In the genomic region with DNA sequence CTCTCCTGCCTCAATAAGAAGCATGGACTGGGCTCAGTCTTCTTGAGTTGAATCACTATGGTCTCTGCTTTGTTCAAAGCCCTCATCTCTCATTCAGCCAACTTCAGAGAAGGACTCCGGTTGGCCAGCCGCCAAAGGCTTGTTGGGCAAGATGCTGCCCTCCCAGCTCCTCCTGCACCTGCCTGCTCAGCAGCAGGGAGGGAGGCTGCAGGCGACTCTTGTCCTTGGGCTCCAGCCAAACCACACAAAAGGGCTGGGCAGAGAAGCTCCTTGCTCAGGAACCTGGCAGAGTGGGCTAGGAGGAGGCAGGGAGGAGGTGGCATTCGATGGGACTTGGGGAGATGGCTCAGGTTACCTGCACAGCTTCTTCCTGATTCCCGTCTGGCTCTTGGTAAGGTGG, we compare ENCODE assay signal across 8 mouse cellular contexts. TPM values are rescaled to one million over a fixed set of nuclear protein-coding genes. Genes with fewer than 3 reads are reported as not detected.
DNase-seq lines count a peak whose midpoint lies in the region; ATAC-seq lines count a peak whose summit lies in the region.

No protein-coding gene starts in this region.

- H3K4me3 ChIP-seq in embryonic facial prominence, embryonic 11.5 days (ENCODE audit: low read depth, low read length): no peak overlapping the region
- H3K4me3 ChIP-seq in hindbrain, embryonic 15.5 days: no peak overlapping the region; the same call in 1 of the 2 replicates
- no peak overlapping the region for H3K4me3 ChIP-seq in stomach, embryonic 15.5 days (replicated peaks)

- no peak for ATAC-seq in embryonic facial prominence, embryonic 11.5 days (replicated peaks; ENCODE audit: insufficient number of reproducible peaks, low FRiP score, low TSS enrichment, low read depth)
- ATAC-seq in hindbrain, embryonic 15.5 days (ENCODE audit: low FRiP score, low read depth): 0 out of 2 replicates have a peak, but pooled peaks have one; percentile 13
- ATAC-seq in stomach, embryonic 15.5 days (ENCODE audit: insufficient read depth, low FRiP score, low read depth): peak; percentile 49; the same call in 1 of the 2 replicates

- H3K4me2 ChIP-seq in embryonic facial prominence, embryonic 11.5 days (ENCODE audit: low read depth, low read length): no peak overlapping the region
- peak overlapping the region; percentile 85 for H3K4me2 ChIP-seq in hindbrain, embryonic 15.5 days
- H3K4me2 ChIP-seq in stomach, embryonic 15.5 days: peak overlapping the region; percentile 99; the same call in 1 of the 2 replicates

- DNase-seq in 416B (ENCODE audit: low read depth) (peak; percentile 95), NIH3T3 (ENCODE audit: low read depth) (peak; percentile 78)
- no peak for DNase-seq in embryonic facial prominence, embryonic 11.5 days (ENCODE audit: low spot score)
- peak; percentile 90 for DNase-seq in lung, postnatal 25 days (ENCODE audit: low spot score)
- DNase-seq in natural killer cell, adult 2 months (ENCODE audit: low spot score in 2 of 2): no peak
- DNase-seq in thymus, postnatal 25 days: no peak

- peak overlapping the region; percentile 29; the same call in 1 of the 2 replicates for H3K9ac ChIP-seq in embryonic facial prominence, embryonic 11.5 days (replicated peaks; ENCODE audit: low read length)
- no peak overlapping the region; the same call in 1 of the 2 replicates for H3K9ac ChIP-seq in hindbrain, embryonic 15.5 days
- H3K9ac ChIP-seq in stomach, embryonic 15.5 days: no peak overlapping the region

- H3K36me3 ChIP-seq in embryonic facial prominence, embryonic 11.5 days (replicated peaks; ENCODE audit: control insufficient read depth, insufficient read depth, low read depth, low read length): no peaks in the 10 kb centered on the region
- no peaks in the 10 kb centered on the region for H3K36me3 ChIP-seq in hindbrain, embryonic 15.5 days
- H3K36me3 ChIP-seq in stomach, embryonic 15.5 days: no peaks in the 10 kb centered on the region

- peaks cover 2% of the 10 kb centered on the region; the same call in 1 of the 2 replicates for H3K27me3 ChIP-seq in embryonic facial prominence, embryonic 11.5 days (ENCODE audit: control insufficient read depth, insufficient read depth, low read length)
- H3K27me3 ChIP-seq in hindbrain, embryonic 15.5 days: peaks cover 5% of the 10 kb centered on the region; the same call in 1 of the 2 replicates
- peaks cover 19% of the 10 kb centered on the region; the same call in 1 of the 2 replicates for H3K27me3 ChIP-seq in stomach, embryonic 15.5 days (replicated peaks)

- H3K9me3 ChIP-seq in embryonic facial prominence, embryonic 11.5 days (replicated peaks; ENCODE audit: control insufficient read depth, low read length): no peaks in the 10 kb centered on the region
- H3K9me3 ChIP-seq in hindbrain, embryonic 15.5 days: no peaks in the 10 kb centered on the region
- H3K9me3 ChIP-seq in stomach, embryonic 15.5 days: no peaks in the 10 kb centered on the region

- H3K4me1 ChIP-seq in embryonic facial prominence, embryonic 11.5 days (ENCODE audit: control insufficient read depth, insufficient read depth, low read length): no peaks in the 10 kb centered on the region
- peaks cover 65% of the 10 kb centered on the region for H3K4me1 ChIP-seq in hindbrain, embryonic 15.5 days (replicated peaks)
- H3K4me1 ChIP-seq in stomach, embryonic 15.5 days: peaks cover 41% of the 10 kb centered on the region

- H3K27ac ChIP-seq in embryonic facial prominence, embryonic 11.5 days (replicated peaks; ENCODE audit: low read depth, low read length): no peak overlapping the region
- peak overlapping the region; percentile 63 for H3K27ac ChIP-seq in hindbrain, embryonic 15.5 days (replicated peaks)
- H3K27ac ChIP-seq in stomach, embryonic 15.5 days: peak overlapping the region; percentile 70

- WGBS in embryonic facial prominence, embryonic 11.5 days: 65% methylated on average over 5 of the region's 5 CpGs
- WGBS in hindbrain, embryonic 15.5 days: 36% methylated on average over 5 of the region's 5 CpGs
- 43% methylated on average over 5 of the region's 5 CpGs for WGBS in stomach, embryonic 15.5 days

RNA-seq across cellular contexts. Expression of a gene that starts 3.3 kb away (rescaled TPM):
- polyA plus RNA-seq in embryonic facial prominence, embryonic 11.5 days (2014; fragmentation: Nextera tagmentation; extraction: Ambion mirVana): 9.1 and 10.8 TPM in 2 replicates
- 12.9 and 24.2 TPM in 2 replicates for polyA plus RNA-seq in hindbrain, embryonic 15.5 days (2015; fragmentation: Nextera tagmentation; extraction: Ambion mirVana)
- polyA plus RNA-seq in stomach, embryonic 15.5 days (2015; fragmentation: Nextera tagmentation; extraction: Ambion mirVana): 6.1 and 6.5 TPM in 2 replicates

RNA-seq across cellular contexts. Expression of a gene that starts 20.8 kb away (rescaled TPM):
- 0.66 and 0.68 TPM in 2 replicates for polyA plus RNA-seq in embryonic facial prominence, embryonic 11.5 days (2014; fragmentation: Nextera tagmentation; extraction: Ambion mirVana)
- 8.7 and 9.5 TPM in 2 replicates for polyA plus RNA-seq in hindbrain, embryonic 15.5 days (2015; fragmentation: Nextera tagmentation; extraction: Ambion mirVana)
- polyA plus RNA-seq in stomach, embryonic 15.5 days (2015; fragmentation: Nextera tagmentation; extraction: Ambion mirVana): 0.14 and 0.15 TPM in 2 replicates

Comparison
In these comparisons a context has a peak if more than half of its experiments do, and no peak if none do; other contexts are left out.
1. DNase-seq: peak in 416B (single experiment), NIH3T3 (single experiment) and lung, postnatal 25 days (single experiment); none in embryonic facial prominence, embryonic 11.5 days (single experiment), natural killer cell, adult 2 months (0 of 2) and thymus, postnatal 25 days (single experiment).